Mouse (Mus musculus): ENCODE results near the gene Akap1. TPM values are rescaled to one million over a fixed set of nuclear protein-coding genes. Genes with fewer than 3 reads are reported as not detected.

The Akap1 gene
- 0.13 and 0.15 TPM in 2 replicates for polyA plus RNA-seq (2012)

DNA sequence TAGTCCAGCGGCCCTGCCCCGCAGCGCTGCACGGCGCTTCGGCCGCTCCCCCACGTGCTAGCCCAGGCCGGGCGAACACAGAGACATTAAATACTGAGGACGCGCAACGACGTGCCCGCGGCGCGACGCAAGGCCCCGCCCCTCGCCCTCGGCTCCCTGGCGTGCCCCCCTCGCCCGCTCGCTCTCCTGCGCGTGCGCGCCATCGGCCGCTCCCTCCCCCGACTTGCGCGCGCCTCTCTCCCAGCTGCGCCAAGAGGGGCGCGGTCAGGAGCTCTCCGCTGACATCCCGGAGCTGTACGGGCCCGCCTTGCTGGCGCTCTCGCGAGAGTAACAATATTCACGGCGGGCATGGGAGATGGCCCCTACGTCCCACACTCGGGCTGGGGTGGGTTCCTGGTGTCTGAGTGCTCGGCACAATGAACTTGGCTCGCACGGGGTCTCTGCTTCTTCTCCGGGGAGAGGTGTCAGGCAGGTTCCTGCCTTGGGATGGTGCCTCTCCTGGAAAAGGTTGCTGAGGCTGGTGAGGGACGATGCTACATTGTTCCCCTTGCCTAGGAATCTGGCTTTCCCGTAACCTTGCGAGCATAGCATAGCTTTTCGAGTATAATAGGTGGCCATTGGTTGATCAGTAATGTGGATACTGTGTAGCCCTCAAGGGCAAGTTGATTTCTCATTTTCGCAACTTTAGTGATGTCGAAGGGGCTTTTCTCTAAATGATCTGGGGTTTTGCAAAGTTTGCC is at the start of gene Akap1:
Gene Akap1, minus strand, starts transcription at position 129 of the 740 bp plus-strand sequence.
- TF ChIP-seq TAL1 (IDR thresholded peaks at IDR 0.05; ENCODE audit: low read length) (no peak), GATA1 (IDR thresholded peaks at IDR 0.05; ENCODE audit: low read length) (no peak)
- peak within 1 kb of the TSS; percentile 67 for H3K4me3 ChIP-seq (replicated peaks)
- H3K4me1 ChIP-seq (ENCODE audit: control insufficient read depth): peaks cover 41% of the 10 kb centered on the region
- H3K27me3 ChIP-seq (ENCODE audit: control insufficient read depth): peaks cover 11% of the 10 kb centered on the region
- H3K36me3 ChIP-seq (ENCODE audit: control insufficient read depth): peaks cover 2% of the 10 kb centered on the region
- no peaks in the 10 kb centered on the region for H3K9me3 ChIP-seq (ENCODE audit: control insufficient read depth, low read length)

DNA sequence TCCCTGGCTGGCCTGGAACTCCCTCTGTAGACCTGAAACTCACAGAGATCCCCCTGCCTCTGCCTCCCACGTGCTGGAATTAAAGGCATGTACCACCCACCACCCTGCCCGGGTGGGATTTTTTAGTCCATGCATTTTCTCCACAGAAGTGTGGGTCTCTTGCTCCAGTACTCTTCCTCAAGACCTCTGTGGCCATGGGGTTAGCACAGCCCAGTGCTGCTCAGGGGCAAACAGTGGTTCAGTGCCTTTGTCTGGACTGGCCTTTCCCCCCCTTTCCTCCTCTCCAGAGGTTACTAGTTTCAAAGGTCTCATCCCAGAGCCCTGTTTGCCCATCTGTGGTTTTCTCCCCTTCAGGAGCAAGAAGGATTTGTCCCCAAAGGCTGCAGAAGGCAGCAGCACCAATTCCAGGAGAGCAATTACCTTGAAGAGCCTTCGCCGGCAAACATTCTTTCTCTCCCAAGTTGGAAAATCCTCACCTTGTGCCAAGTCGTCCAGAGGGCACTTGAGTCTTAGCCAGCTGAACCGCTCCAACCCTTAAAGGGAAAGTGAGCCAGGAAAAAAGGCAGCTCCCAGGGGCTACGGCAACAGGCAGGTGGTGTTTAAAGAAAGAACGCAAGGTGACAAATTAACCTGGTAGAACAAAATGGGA is 45.1 kb upstream of the Akap1 start:
- Histone ChIP-seq H3K4me1 (ENCODE audit: control insufficient read depth) (no peaks in the 10 kb centered on the region), H3K36me3 (ENCODE audit: control insufficient read depth) (no peaks in the 10 kb centered on the region), H3K4me3 (replicated peaks) (no peak overlapping the region), H3K9me3 (ENCODE audit: control insufficient read depth, low read length) (no peaks in the 10 kb centered on the region), H3K27me3 (ENCODE audit: control insufficient read depth) (no peaks in the 10 kb centered on the region)
- TF ChIP-seq GATA1 (IDR thresholded peaks at IDR 0.05; ENCODE audit: low read length) (no peak), TAL1 (IDR thresholded peaks at IDR 0.05; ENCODE audit: low read length) (no peak)

GRCm38 (mm10) chr11:88908557-88909211 is 44.3 kb upstream of the Akap1 start:
- no peaks in the 10 kb centered on the region for H3K4me1 ChIP-seq (ENCODE audit: control insufficient read depth)
- H3K27me3 ChIP-seq (ENCODE audit: control insufficient read depth): no peaks in the 10 kb centered on the region
- no peak for TF ChIP-seq TAL1 (IDR thresholded peaks at IDR 0.05; ENCODE audit: low read length)
- TF ChIP-seq GATA1 (IDR thresholded peaks at IDR 0.05; ENCODE audit: low read length): no peak
- no peak overlapping the region for H3K4me3 ChIP-seq (replicated peaks)
- H3K36me3 ChIP-seq (ENCODE audit: control insufficient read depth): no peaks in the 10 kb centered on the region
- no peaks in the 10 kb centered on the region for H3K9me3 ChIP-seq (ENCODE audit: control insufficient read depth, low read length)

GRCm38 (mm10) chr11:88907886-88908285 is 43.5 kb upstream of the Akap1 start:
- Histone ChIP-seq H3K36me3 (ENCODE audit: control insufficient read depth) (no peaks in the 10 kb centered on the region), H3K4me1 (ENCODE audit: control insufficient read depth) (no peaks in the 10 kb centered on the region), H3K9me3 (ENCODE audit: control insufficient read depth, low read length) (no peaks in the 10 kb centered on the region), H3K4me3 (replicated peaks) (no peak overlapping the region), H3K27me3 (ENCODE audit: control insufficient read depth) (no peaks in the 10 kb centered on the region)
- TF ChIP-seq TAL1 (IDR thresholded peaks at IDR 0.05; ENCODE audit: low read length) (no peak), GATA1 (IDR thresholded peaks at IDR 0.05; ENCODE audit: low read length) (no peak)

DNA sequence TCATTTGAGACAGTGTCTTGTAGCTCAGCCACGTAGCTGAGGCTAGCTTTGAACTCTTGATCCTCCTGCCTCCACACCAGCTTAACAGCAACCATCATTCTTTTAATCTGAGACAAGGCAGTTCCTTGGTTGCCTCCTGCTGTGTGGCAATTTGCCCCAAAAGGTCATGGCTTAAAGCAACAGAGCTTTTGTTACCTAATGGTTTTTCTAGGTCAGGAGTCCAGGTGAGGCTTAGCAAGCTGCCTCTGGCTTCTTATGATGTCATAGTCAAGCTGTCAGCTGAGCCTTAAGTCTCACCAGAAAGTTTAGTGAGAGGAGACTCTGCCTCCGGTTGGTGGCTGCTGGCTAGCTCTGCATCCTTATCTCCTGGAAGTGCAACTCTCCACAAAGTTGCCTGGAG is 41.2 kb upstream of the Akap1 start:
- no peak for TF ChIP-seq GATA1 (IDR thresholded peaks at IDR 0.05; ENCODE audit: low read length)
- no peak for TF ChIP-seq TAL1 (IDR thresholded peaks at IDR 0.05; ENCODE audit: low read length)
- no peak overlapping the region for H3K4me3 ChIP-seq (replicated peaks)

DNA sequence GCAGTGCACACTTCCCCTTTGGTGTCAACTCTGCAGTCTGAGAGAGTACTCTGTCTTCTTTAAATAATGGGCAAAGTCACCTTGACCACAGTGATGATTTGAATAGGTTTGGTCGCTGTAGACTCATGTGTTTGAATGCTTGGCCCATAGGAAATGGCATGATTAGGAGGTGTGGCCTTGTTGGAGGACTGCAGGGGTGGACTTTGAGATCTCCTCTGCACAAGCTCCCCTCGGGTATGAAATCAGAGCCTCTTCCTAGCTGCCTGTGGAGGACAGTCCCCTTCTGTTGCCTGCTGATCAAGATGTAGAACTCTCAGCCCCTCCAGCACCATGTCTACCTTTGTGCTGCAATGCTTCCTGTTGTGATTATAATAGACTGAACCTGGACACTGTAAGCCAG is 39.7 kb upstream of the Akap1 start:
- TF ChIP-seq GATA1 (IDR thresholded peaks at IDR 0.05; ENCODE audit: low read length) (no peak), TAL1 (IDR thresholded peaks at IDR 0.05; ENCODE audit: low read length) (no peak)
- no peaks in the 10 kb centered on the region for H3K9me3 ChIP-seq (ENCODE audit: control insufficient read depth, low read length)
- H3K27me3 ChIP-seq (ENCODE audit: control insufficient read depth): no peaks in the 10 kb centered on the region
- no peaks in the 10 kb centered on the region for H3K4me1 ChIP-seq (ENCODE audit: control insufficient read depth)
- H3K36me3 ChIP-seq (ENCODE audit: control insufficient read depth): no peaks in the 10 kb centered on the region
- H3K4me3 ChIP-seq (replicated peaks): no peak overlapping the region

More for the DNA sequence above, 41.2 kb upstream of the Akap1 start:
- Histone ChIP-seq H3K27me3 (ENCODE audit: control insufficient read depth) (no peaks in the 10 kb centered on the region), H3K9me3 (ENCODE audit: control insufficient read depth, low read length) (no peaks in the 10 kb centered on the region), H3K4me1 (ENCODE audit: control insufficient read depth) (no peaks in the 10 kb centered on the region), H3K36me3 (ENCODE audit: control insufficient read depth) (no peaks in the 10 kb centered on the region)

GRCm38 (mm10) chr11:88902762-88903161 is 38.4 kb upstream of the Akap1 start:
- TF ChIP-seq TAL1 (IDR thresholded peaks at IDR 0.05; ENCODE audit: low read length) (no peak), GATA1 (IDR thresholded peaks at IDR 0.05; ENCODE audit: low read length) (no peak)
- H3K36me3 ChIP-seq (ENCODE audit: control insufficient read depth): no peaks in the 10 kb centered on the region

DNA sequence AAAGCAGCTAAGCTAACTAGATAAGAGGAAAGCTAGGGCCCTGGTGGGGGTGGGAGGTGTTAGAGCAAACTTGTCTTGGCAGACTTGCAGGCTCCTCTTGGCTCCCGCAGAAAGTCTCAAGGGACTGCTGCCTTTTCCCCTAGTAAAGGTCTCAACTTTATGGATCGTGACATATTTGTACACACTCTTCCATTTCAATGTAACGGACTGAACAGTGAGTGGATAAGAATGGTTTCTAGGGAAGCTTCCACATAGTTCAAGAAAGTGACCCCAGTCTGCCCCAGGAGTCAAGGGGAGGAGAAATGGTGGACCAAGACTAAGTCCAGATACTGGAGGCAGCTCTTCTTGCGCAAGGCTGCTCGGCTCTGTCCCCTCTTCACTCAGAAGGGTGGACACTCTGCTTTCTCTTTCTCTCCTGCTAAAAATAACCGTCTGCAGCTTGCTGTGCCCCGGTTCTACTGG is 37.0 kb upstream of the Akap1 start:
- TF ChIP-seq TAL1 (IDR thresholded peaks at IDR 0.05; ENCODE audit: low read length) (no peak), GATA1 (IDR thresholded peaks at IDR 0.05; ENCODE audit: low read length) (no peak)
- no peaks in the 10 kb centered on the region for H3K27me3 ChIP-seq (ENCODE audit: control insufficient read depth)
- H3K4me1 ChIP-seq (ENCODE audit: control insufficient read depth): no peaks in the 10 kb centered on the region
- no peaks in the 10 kb centered on the region for H3K36me3 ChIP-seq (ENCODE audit: control insufficient read depth)
- H3K4me3 ChIP-seq (replicated peaks): no peak overlapping the region
- no peaks in the 10 kb centered on the region for H3K9me3 ChIP-seq (ENCODE audit: control insufficient read depth, low read length)

More at GRCm38 (mm10) chr11:88902762-88903161, 38.4 kb upstream of the Akap1 start:
- Histone ChIP-seq H3K4me3 (replicated peaks) (no peak overlapping the region), H3K4me1 (ENCODE audit: control insufficient read depth) (no peaks in the 10 kb centered on the region), H3K9me3 (ENCODE audit: control insufficient read depth, low read length) (no peaks in the 10 kb centered on the region), H3K27me3 (ENCODE audit: control insufficient read depth) (no peaks in the 10 kb centered on the region)

- H3K36me3 ChIP-seq (ENCODE audit: control insufficient read depth): no peaks in the 10 kb centered on the region
- no peaks in the 10 kb centered on the region for H3K4me1 ChIP-seq (ENCODE audit: control insufficient read depth)
- H3K9me3 ChIP-seq (ENCODE audit: control insufficient read depth, low read length): no peaks in the 10 kb centered on the region
- no peaks in the 10 kb centered on the region for H3K27me3 ChIP-seq (ENCODE audit: control insufficient read depth)
- H3K4me3 ChIP-seq (replicated peaks): no peak overlapping the region
- TF ChIP-seq TAL1 (IDR thresholded peaks at IDR 0.05; ENCODE audit: low read length) (no peak), GATA1 (IDR thresholded peaks at IDR 0.05; ENCODE audit: low read length) (no peak)
Measured at GRCm38 (mm10) chr11:88899561-88899960, 35.2 kb upstream of the Akap1 start.

Measured in erythroblast, embryonic 14.5 days (primary cell).